Mouse (Mus musculus): ENCODE measurements around the gene Pcmtd2. TPM values are rescaled to one million over a fixed set of nuclear protein-coding genes. Genes with fewer than 3 reads are reported as not detected.
"Not testable (repeated sequence)": the region's sequence is repeated elsewhere in the genome, so short reads cannot be mapped to it uniquely, and the experiment has no call there.

The Pcmtd2 gene
- polyA plus RNA-seq (2015; fragmentation: Nextera tagmentation; extraction: Ambion mirVana), result 33.2 and 38.3 TPM in 2 replicates

DNA sequence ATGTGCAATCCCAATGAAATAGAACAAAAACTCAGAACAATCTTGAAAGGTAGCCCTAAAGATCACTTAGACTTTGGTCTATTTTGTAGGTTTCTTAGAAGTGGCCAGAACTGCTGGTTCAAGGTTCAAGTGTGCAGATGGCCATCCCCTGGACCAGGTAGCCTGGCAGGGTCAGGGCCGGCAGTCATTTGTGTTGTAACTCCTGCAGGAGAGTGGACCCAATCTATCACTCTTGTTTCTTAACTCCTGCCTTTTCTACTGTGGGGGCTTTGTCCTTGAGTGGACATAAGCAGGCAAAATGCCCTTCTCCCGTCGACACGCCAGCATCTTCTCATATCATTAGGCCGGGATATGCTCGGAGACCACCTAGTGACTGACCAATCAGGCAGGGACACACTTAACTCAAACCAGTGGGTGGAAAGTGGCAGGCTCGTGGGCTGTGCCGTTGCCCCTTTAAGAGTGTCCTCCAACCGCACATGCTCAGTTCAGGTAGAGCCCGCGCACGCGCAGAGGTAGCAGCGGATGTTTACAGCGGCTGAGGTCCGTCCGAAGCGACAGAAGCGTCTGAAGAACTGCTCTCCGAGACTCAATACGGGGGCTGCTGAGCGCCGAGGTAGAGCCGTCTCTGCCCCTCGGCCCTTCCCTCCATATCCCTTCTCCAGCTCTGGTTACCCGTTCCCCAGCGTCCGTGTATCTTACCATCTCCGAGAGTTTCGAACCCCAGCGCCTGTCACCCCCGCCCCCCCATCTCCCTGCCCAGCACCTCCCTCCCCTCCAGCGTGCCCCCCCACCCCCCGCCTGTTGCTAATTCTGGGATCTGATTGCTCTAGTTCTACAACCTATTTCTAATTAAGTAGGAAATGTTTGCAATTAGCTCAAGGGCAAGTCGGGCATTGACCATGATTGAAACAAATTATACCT is at the start of gene Pcmtd2:
Gene Pcmtd2 (plus strand): TSS at position 483 of the 921 bp plus-strand sequence.
- H3K4me3 ChIP-seq, result peak within 1 kb of the TSS; percentile 67

DNA sequence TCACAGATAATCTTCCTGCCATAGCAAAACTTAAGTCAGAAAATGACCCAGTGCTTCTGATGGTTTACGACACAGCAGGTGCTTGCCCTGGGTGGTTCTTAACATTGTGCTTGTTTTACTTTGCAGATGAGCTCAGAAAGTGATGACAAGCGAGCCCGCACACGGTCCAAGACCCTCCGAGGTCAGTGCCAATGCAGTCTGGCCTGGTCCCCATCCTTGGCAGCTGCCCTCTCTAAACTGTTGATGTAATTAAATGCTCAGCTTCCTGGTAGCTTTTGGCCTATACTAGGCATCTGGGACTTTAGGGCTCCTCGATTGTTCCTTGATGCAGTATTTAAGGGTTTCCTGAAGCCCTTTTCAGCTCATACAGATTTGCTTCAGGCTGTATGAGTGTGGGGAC is 48.3 kb upstream of the Pcmtd2 start:
- Histone ChIP-seq H3K36me3 (peaks cover 81% of the 10 kb centered on the region), H3K27ac (replicated peaks) (no peak overlapping the region), H3K27me3 (no peaks in the 10 kb centered on the region), H3K4me2 (no peak overlapping the region), H3K4me3 (no peak overlapping the region), H3K9ac (no peak overlapping the region), H3K9me3 (no peaks in the 10 kb centered on the region), H3K4me1 (replicated peaks) (peaks cover 27% of the 10 kb centered on the region)
- no peak for ATAC-seq (ENCODE audit: low read depth)
- WGBS, result 82% methylated on average over 6 of the region's 6 CpGs

More for the DNA sequence above, at the start of gene Pcmtd2:
- Histone ChIP-seq H3K4me2 (peak within 1 kb of the TSS; percentile 73), H3K9ac (peak within 1 kb of the TSS; percentile 82), H3K27me3 (no peaks in the 10 kb centered on the region), H3K27ac (replicated peaks) (peak within 1 kb of the TSS; percentile 83), H3K9me3 (no peaks in the 10 kb centered on the region), H3K36me3 (peaks cover 5% of the 10 kb centered on the region), H3K4me1 (replicated peaks) (peaks cover 18% of the 10 kb centered on the region)
- WGBS, result under 1% methylated on average over 35 of the region's 35 CpGs
- ATAC-seq (ENCODE audit: low read depth), result peak; percentile 99

DNA sequence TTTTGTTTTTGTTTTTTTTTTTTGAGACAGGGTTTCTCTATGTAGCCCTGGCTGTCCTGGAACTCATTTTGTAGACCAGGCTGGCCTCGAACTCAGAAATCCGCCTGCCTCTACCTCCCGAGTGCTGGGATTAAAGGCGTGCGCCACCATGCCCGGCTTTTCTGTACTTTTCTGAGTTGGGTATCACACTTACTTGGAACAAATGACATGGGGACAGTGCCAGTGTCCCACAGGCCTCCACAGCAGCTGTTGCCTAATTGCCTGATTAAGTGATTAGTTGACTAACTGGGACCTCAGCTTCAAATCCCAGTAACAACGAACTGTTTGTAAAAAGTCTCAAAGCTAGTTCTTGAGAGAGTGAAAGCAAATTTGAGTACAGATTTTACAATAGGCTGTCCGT is 44.5 kb upstream of the Pcmtd2 start:
- H3K4me1 ChIP-seq (replicated peaks), result peaks cover 19% of the 10 kb centered on the region
- not testable (repeated sequence) for H3K4me3 ChIP-seq; H3K27ac ChIP-seq (replicated peaks); H3K9me3 ChIP-seq; H3K9ac ChIP-seq; ATAC-seq (ENCODE audit: low read depth); H3K4me2 ChIP-seq; H3K27me3 ChIP-seq
- H3K36me3 ChIP-seq, result peaks cover 92% of the 10 kb centered on the region
- WGBS, result 83% methylated on average over 8 of the region's 8 CpGs

DNA sequence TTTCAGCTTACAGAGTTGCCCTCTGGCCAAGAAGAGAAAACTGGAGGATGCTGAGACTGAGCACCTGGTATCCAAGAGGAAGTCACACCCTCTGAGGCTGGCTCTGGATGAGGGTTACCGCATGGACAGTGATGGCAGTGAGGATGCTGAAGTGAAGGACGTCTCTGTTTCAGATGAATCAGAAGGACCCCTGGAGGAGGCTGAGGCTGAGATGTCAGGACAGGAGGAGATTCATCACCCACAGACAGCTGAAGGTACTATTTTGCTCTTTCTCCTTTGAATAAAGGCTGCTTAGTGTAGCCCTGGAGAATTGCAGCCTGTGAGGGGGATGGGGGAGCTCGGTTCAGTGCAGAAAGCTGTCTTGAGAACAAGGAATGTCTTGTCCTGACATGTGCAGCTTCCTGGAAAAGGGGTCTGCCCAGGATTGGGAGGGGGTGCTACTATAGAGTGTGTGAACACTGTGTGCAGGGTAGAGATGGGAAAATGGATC is 42.0 kb upstream of the Pcmtd2 start:
- H3K27ac ChIP-seq (replicated peaks), result no peak overlapping the region
- no peak overlapping the region for H3K4me2 ChIP-seq
- no peak overlapping the region for H3K4me3 ChIP-seq
- ATAC-seq (ENCODE audit: low read depth), result peak; percentile 43
- peaks cover 14% of the 10 kb centered on the region; the same call in 1 of the 2 replicates for H3K4me1 ChIP-seq (replicated peaks)
- H3K9ac ChIP-seq, result no peak overlapping the region
- 57% methylated on average over 3 of the region's 3 CpGs for WGBS
- H3K27me3 ChIP-seq, result no peaks in the 10 kb centered on the region
- no peaks in the 10 kb centered on the region for H3K9me3 ChIP-seq
- peaks cover 77% of the 10 kb centered on the region for H3K36me3 ChIP-seq

DNA sequence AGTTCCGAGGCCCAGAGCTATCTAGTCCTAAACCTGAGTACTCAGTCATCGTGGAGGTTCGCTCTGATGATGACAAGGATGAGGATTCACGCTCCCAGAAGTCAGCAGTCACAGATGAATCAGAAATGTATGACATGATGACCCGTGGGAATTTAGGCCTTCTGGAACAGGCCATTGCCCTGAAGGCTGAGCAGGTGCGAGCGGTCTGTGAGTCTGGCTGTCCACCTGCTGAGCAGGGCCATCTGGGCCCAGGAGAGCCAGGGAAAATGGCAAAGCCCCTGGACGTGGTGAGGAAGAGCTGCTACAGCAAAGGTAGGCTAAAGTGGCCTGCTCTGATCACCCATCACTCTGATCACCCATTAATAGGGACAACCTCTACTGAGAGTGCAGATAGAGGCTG is 40.0 kb upstream of the Pcmtd2 start:
- Histone ChIP-seq H3K9ac (no peak overlapping the region), H3K4me1 (replicated peaks) (peaks cover 14% of the 10 kb centered on the region; the same call in 1 of the 2 replicates), H3K4me2 (no peak overlapping the region), H3K36me3 (peaks cover 77% of the 10 kb centered on the region), H3K9me3 (no peaks in the 10 kb centered on the region), H3K27me3 (no peaks in the 10 kb centered on the region), H3K4me3 (no peak overlapping the region), H3K27ac (replicated peaks) (no peak overlapping the region)
- no peak for ATAC-seq (ENCODE audit: low read depth)
- WGBS, result 62% methylated on average over 8 of the region's 8 CpGs

DNA sequence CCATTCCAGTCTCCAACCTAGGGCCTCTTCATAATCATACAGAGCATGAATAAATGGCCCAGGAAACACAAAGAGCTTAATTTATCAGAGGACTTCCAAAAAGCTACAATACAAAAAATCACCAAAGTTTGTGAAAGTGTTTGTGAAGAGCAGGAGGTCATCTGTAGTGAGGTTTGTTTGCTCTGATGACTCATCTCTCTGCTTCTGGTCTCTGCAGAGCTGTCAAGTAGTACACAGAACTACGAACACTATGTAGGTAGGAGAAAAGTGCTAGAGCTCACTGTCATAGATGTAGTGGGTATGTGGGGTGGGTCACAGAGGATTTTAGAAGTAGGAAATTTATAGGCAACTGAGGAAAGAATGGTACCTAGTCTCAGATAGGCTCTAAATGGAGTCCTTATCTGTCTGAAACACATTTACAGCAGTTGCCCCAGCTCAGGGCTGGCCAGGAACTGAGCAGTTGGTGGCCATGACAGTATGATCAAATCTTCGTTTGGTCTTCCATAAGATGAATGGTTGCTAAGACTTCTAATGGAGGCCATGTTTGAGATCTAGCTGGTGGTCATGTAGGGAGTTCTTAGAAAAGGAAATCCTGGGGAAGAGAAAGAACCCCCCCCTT is 8.5 kb upstream of the Pcmtd2 start:
- Histone ChIP-seq H3K4me3 (no peak overlapping the region), H3K9me3 (no peaks in the 10 kb centered on the region), H3K9ac (no peak overlapping the region), H3K27me3 (no peaks in the 10 kb centered on the region), H3K27ac (replicated peaks) (no peak overlapping the region), H3K4me1 (replicated peaks) (no peaks in the 10 kb centered on the region), H3K4me2 (no peak overlapping the region), H3K36me3 (peaks cover 67% of the 10 kb centered on the region)
- 76% methylated on average over 2 of the region's 2 CpGs for WGBS
- ATAC-seq (ENCODE audit: low read depth), result no peak

DNA sequence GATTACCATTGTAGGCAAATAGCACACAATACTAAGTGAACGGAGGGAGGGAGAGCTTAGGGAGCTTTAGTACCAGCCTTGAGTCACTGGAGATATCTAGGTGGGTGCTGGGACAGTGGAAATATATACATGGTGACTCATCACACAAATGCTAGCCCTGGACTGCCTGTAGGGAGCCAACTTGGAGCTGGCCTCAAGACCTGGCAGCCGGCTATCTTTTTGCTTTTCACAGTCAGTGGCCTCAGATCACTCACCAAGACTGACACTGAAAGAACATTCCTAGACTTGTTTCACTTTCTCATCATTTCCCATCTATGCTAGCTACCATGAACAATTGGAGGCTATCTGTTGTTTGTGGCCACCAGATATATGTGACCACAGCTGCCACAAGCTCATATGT is 4.9 kb upstream of the Pcmtd2 start:
- no peak overlapping the region for H3K4me2 ChIP-seq
- H3K4me1 ChIP-seq (replicated peaks), result peaks cover 5% of the 10 kb centered on the region
- 90% methylated on average over 2 of the region's 2 CpGs for WGBS
- H3K9ac ChIP-seq, result no peak overlapping the region
- H3K4me3 ChIP-seq, result no peak overlapping the region
- H3K9me3 ChIP-seq, result no peaks in the 10 kb centered on the region
- H3K36me3 ChIP-seq, result peaks cover 36% of the 10 kb centered on the region
- no peak for ATAC-seq (ENCODE audit: low read depth)
- no peak overlapping the region for H3K27ac ChIP-seq (replicated peaks)
- H3K27me3 ChIP-seq, result no peaks in the 10 kb centered on the region

DNA sequence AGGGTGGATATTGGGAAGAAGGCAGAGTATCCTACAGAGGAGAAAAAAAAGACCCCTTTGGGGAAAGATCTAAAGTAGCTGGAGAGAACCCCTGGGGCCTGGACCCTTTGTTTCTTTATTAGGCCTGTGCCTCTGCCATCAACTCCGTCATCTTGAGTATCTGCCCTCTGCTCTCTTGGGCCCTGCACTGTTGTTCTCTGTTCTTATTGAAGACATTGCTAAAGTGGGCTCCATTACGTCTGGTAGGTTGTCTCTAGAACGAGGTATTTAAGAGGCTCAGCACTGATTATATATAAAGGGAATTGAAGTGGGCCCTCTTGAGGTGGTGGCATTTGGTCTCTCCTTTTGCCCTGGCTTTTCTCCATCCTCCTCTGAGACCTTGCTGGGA is 633 bp downstream of the Pcmtd2 start:
- peak overlapping the region; percentile 83 for H3K27ac ChIP-seq (replicated peaks)
- peak overlapping the region; percentile 67 for H3K4me3 ChIP-seq

DNA sequence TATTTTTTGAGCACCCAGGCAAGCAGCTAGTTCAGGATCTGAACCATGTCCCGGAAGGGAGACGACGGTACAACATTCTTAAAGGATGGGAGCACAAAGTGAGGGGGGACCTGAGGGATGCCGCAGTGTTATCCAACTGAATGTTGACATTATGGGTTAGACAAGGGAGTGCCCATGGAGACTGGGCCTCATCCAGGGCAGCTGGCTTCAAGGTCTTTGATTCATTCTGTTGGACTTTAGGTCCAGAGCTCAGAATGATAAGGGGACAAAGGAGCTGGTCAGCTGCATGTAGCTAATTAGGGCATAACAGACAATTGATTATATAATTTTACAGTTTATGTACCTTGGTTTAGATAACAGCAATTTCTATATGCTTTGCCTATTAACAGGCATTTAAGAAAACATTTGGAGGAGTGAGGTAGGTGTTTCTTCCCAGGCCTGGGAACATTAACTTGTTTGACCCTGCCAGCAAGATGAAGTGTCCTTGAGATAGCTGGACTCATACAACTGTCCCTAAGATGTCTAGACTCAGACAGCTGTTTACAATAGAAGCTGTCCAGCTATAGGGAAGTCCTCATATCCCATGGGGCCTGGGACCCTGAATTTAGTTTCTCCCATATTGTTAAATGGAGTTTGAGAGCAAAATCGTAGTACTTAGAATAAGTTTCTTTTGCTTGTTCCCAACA is 8.2 kb downstream of the Pcmtd2 start:
- H3K36me3 ChIP-seq, result peaks cover 57% of the 10 kb centered on the region
- WGBS, result 89% methylated on average over 5 of the region's 5 CpGs
- H3K27ac ChIP-seq (replicated peaks), result no peak overlapping the region
- no peak overlapping the region for H3K9ac ChIP-seq
- no peaks in the 10 kb centered on the region for H3K9me3 ChIP-seq
- H3K4me2 ChIP-seq, result no peak overlapping the region
- H3K4me3 ChIP-seq, result no peak overlapping the region
- no peak for ATAC-seq (ENCODE audit: low read depth)
- H3K4me1 ChIP-seq (replicated peaks), result no peaks in the 10 kb centered on the region
- no peaks in the 10 kb centered on the region for H3K27me3 ChIP-seq

More for the DNA sequence above, 633 bp downstream of the Pcmtd2 start:
- H3K27me3 ChIP-seq, result no peaks in the 10 kb centered on the region
- peak overlapping the region; percentile 73 for H3K4me2 ChIP-seq
- H3K9ac ChIP-seq, result peak overlapping the region; percentile 82
- peaks cover 6% of the 10 kb centered on the region for H3K36me3 ChIP-seq
- WGBS, result 1% methylated on average over 3 of the region's 3 CpGs
- ATAC-seq (ENCODE audit: low read depth), result peak; percentile 66
- H3K4me1 ChIP-seq (replicated peaks), result peaks cover 18% of the 10 kb centered on the region
- no peaks in the 10 kb centered on the region for H3K9me3 ChIP-seq

DNA sequence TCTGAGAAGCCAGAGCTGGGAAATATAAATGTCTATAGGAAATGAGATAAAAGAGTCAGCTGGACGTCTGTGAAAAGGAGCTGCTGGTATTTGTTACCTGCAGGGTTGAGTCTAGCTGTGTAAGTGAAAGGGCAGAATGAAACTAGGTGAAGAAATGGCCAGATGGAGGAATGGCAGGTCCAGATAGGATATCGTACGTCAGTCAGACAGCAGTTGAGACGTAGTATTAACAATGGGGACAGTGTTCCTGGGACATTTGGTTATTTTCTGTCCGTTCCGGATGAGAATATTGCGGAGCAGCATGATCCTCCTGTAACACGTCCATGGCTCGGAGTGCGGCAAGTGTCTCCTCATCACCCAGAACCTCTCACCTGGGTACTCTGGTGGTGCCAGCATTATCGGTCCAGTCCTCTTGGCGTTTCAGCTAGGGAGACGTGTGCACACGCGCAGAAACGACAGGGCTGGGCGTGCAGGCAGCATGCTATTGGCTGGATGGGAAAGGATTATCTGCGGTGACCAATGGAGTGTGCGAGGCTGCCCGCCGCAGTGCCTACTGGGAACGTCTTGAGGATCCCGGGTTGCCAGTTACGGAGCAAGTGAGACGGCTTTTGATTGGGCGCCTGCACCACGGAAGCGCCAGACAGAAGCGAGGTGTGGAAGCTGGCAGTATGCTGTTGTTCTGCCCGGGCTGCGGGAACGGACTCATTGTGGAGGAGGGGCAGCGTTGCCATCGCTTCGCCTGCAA is 26.3 kb downstream of the Pcmtd2 start, which contains the start of gene Polr3k:
Gene Polr3k (plus strand): TSS at position 547 of the 745 bp plus-strand sequence.
- H3K36me3 ChIP-seq, result peaks cover 18% of the 10 kb centered on the region
- peak within 1 kb of the TSS; percentile 80 for H3K4me3 ChIP-seq
- under 1% methylated on average over 35 of the region's 35 CpGs for WGBS
- H3K4me2 ChIP-seq, result peak within 1 kb of the TSS; percentile 93
- no peaks in the 10 kb centered on the region for H3K9me3 ChIP-seq
- H3K4me1 ChIP-seq (replicated peaks), result peaks cover 23% of the 10 kb centered on the region
- H3K27me3 ChIP-seq, result no peaks in the 10 kb centered on the region
- peak within 1 kb of the TSS; percentile 88 for H3K27ac ChIP-seq (replicated peaks)
- ATAC-seq (ENCODE audit: low read depth), result peak; percentile 100
- H3K9ac ChIP-seq, result peak within 1 kb of the TSS; percentile 85

DNA sequence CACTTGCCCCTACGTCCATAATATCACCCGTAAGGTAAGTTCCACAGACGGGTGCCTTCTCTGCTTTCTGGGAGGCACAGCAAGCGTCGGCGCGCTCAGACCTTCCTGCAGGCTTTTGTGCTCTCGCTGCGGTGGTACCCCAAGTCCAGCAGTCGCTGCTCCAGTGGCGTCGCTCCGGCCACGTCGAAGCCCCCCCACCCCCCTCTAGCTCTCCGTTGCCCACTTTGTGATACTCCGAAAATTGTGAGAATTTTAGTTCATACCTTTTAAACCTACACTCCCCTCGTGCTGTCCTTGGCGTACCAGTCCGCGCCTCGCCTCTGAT is 26.8 kb downstream of the Pcmtd2 start:
- Histone ChIP-seq H3K4me3 (peak overlapping the region; percentile 80), H3K27me3 (no peaks in the 10 kb centered on the region), H3K9ac (peak overlapping the region; percentile 85), H3K4me1 (replicated peaks) (peaks cover 23% of the 10 kb centered on the region), H3K9me3 (no peaks in the 10 kb centered on the region), H3K36me3 (peaks cover 24% of the 10 kb centered on the region), H3K4me2 (peak overlapping the region; percentile 93), H3K27ac (replicated peaks) (peak overlapping the region; percentile 88)
- WGBS, result 0% methylated on average over 22 of the region's 22 CpGs
- ATAC-seq (ENCODE audit: low read depth), result peak; percentile 37

Data from neural tube, embryonic 13.5 days (tissue).